Mouse (Mus musculus): ENCODE data around the gene Ep400. TPM values are rescaled to one million over a fixed set of nuclear protein-coding genes. Genes with fewer than 3 reads are reported as not detected.

Ep400 gene
- total RNA-seq, 2 experiments from 2014 or later, result 64.7 to 76.0 TPM

DNA sequence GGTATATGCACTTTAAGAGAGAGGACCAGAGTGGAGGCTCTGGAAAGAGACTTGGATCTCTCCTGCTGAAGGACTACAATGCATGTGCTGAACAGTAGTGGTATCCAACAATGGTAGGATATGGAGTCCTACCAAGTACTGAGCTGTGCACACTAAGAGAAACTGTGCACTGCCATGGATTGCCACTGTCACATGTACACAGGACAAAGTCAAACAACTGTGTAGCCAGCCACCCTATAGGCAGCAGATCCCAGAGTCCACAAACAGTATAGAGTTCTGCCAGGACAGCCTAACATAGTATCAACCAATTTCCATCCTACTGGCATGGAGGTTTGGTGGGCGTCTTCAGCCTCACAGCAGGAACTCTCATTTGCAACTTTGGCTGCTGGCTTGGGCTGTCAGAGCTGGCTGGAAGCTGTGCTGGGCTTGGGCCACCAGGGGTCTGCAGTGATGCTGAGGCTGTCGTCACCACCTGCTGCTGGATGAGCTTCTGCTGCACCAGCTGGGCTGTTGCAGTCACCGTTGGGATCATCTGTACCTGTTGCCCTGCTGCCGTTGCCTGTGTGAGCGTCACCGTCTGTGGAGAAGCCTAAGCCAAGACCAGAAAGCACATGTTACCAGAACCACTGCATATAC lies 104.9 kb downstream of the Ep400 start:
- DNase-seq, result no peak

DNA sequence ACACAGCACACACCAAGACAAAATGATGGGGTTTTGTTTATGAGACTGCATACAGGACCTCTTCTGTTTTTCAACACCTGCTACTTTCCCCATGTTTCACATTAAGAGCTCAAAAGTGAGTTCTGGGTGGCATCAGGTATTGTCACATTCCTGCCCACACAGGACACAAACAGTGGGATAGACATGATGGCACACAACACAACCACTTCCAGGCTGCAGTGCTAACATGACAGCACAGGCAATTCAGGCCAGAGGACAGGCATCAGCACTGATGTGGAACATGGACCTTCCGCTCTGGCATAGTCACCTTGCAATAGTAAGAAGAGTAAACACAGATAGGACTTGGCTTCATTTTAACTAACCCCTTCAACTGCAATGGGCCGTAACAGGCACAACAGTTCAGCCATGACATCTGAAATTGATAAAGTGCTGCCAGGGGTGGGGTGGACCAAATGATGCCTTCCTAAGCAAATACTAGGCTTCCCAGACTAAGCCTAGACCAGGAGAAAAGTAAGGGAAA lies 105.7 kb downstream of the Ep400 start:
- DNase-seq, result no peak

DNA sequence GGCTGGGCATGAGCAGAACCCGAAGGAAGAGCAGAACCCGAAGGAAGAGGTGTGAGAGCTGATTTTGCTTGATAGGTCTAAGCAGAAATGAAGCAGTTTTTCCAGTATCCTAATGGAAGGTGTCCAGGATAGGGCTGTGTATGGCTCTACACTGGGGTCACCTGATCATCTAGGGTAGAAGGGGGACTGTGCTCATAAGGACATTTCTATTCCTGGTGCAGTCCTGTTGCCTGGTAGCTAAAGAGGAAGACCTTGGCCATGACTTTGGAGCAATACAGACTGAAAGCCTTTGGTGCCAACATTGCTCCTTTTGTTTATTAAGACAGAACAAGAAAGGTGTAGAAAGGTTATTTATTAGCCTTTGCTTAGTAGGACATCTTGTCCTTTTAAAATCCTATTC lies 106.5 kb downstream of the Ep400 start:
- no peak for DNase-seq

DNA sequence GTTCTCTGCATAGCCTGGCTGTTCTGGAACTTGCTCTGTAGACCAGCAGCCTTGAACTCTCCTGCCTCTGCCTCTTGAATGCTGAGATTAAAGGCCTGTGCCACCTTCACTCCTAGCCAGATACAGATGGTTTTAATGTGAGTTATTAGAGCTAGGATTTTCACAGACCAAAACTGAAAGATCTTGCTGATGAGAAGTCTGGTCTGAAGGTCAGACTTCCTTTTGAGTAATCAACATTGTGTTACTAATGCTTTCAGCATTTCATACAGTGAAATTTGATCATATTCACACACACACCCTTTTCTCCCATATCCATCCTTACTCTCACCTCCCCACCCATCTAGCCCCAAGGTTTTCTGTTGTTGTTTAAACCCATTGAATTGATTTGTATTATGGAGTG lies 110.8 kb downstream of the Ep400 start:
- DNase-seq, result no peak

DNA sequence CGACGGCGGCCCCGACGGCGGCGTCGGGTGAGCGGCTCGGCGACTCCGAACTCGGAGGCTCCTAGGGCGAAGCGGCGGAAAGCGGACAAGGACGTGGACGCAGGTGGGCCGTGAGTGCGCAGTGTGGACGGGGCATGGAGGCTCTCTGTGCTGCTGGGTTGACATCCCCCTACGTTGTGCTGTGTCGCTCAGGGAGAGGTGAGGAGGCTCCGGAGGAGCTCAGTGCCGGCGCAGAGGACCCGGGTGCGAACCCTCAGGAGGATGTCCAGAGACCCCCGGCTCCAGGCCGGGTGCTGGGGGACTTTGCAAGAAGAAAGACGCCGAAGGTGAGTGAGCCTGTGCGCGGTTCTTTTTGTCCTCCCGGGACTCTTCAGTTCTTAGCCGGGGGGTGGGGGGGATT lies 116.8 kb downstream of the Ep400 start:
- DNase-seq, result no peak

DNA sequence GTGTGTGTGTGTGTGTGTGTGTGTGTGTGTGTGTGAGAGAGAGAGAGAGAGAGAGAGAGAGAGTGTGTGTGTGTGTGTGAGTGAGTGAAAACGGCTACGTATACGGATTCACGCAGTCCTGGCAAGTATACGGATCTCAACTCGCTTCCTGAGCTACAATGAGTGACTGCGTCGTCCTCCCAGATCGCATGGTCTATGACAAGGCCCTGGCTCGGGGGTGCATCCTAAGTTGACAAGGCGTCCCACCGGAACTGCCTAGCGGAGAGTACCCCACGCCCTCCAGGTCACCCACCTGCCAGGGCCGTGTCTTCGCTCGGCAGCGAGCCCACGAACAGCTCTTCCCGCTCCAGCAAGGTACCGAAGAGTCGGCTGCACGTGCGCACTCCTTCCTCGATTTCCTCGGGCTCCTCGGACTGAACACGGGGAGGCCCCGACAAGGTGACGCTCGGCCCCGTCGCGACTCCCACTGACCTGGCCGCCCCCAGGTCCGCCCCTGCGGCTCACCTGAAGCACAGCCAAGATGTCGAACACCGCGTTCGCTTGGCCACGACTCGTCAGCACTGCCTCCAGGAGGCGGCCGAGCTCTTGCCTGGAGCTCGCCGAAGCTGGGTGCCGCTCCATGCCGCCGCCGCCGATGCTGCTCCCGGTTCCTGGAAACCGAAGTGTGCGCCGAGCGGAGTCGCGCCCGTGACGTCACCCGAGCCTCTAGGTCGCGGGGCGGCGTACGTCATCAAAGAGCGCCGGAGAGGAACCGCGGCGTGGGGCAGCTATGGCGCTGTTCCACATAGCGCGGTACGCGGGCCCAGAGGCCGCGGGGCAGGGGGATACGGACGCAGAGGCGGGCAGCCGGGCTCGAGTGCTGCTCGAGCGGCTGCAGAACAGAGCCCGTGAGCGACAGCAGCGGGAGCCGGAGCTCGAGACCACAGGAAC lies 117.5 kb downstream of the Ep400 start, which contains the start of the genes Noc4l and Ddx51:
Noc4l (minus strand) TSS at position 699 of the 930 bp plus-strand sequence.
Ddx51 (plus strand) TSS at position 733 of the 930 bp plus-strand sequence.
- DNase-seq, result peak; percentile 98

DNA sequence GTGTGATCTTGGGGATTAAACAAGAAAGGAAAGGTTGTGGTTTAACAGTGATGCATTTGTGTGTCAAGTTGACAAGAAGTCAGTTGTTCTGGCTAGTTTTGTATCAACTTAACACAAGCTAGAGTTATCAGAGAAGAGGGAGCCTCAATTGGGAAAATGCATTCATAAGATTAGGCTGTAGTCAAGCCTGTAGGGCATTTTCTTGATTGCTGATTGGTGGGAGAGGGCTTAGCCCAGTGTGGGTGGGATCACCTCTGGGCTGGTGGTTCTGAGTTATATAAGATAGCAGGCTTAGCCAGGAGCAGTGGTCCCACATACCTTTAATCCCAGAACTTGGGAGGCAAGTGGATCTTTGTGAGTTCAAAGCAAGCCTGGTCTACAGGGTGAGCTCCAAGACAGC lies 124.1 kb downstream of the Ep400 start:
- DNase-seq, result no peak

DNA sequence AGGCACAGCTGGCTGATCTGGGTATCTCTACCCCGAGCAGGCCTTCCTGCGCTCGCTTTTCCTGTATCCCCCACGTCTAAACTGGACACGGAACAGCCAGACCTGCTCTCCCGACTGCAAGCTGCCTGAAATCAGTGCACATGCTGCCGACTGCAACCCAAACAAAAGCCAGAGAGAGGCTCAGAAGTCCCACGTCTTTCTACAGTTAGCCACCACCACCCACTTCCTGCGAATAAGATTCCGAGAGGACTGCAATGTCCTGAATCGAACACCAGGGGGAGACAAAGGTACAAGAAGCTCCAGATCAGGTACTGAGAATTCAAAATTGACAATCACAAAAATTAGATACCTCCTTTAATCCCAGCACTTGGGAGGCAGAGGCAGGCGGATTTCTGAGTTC lies 131.1 kb downstream of the Ep400 start:
- peak; percentile 76 for DNase-seq

DNA sequence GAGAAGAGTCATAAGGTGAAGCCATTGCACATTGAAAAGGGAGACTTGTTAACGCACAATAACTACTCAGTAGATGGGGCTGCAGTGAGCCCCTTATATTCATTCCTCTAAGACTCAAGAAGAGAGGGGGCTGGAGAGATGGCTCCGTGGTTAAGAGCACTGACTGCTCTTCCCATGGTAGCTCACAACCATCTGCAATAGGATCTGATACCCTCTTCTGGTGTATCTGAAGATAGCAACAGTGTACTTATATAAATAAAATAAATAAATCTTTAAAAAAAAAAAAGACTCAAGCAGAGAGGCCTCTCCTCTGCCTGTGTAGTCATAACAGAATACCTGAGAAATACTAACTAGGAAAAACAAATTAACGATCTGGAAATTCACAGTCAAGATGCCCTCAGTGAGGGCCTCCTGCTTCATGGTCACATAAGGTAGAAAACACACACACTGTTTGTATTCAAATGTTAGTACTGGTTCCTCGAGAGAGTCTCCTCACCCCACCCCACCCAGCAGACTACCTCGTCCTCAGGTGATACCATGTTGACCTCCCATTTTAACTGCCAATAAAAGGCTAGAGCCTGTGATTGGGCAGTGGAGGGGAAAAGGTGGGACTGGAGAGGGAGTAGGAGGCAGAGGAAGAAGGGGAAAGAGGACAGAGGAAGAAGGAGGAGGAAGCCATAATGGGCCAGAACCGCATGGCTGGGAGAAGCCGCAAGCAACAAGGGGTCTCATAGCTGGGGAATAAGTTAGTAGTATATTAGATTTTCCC lies 132.0 kb downstream of the Ep400 start:
- DNase-seq, result no peak

DNA sequence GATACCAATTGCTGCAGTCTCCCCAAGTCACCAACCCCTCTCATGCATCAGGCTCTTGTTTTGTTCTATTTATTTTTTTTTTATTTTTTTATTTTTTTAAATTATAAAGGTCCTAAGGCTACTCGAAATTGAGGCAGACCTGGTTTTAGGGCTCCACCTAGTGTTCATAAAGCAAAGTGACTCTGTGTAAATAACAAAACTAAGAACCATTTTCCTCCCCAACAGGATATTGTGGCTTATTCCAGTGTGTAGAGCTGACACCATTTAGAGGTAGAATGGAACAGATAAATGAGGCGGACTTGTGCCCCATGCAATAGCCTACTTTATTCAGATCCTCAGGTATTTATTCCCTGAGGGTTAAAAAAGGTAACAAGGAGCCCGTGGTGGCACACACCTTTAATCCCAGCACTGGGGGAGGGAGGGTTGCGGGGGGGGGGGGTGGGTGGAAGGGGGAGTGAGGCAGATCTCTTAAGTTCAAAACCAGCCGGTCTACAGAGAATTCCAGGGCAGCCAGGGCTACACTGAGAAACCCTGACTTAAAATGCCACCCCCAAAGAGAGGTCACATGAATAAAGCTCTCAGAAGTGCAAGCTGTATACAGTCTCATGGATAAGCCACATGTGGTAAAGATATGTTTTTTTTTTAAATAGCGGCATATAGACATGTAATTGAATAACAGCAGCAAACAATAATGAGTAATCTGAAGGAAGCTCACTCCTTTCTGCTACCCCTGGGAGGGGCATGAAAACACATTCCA lies 134.4 kb downstream of the Ep400 start:
- no peak for DNase-seq

DNA sequence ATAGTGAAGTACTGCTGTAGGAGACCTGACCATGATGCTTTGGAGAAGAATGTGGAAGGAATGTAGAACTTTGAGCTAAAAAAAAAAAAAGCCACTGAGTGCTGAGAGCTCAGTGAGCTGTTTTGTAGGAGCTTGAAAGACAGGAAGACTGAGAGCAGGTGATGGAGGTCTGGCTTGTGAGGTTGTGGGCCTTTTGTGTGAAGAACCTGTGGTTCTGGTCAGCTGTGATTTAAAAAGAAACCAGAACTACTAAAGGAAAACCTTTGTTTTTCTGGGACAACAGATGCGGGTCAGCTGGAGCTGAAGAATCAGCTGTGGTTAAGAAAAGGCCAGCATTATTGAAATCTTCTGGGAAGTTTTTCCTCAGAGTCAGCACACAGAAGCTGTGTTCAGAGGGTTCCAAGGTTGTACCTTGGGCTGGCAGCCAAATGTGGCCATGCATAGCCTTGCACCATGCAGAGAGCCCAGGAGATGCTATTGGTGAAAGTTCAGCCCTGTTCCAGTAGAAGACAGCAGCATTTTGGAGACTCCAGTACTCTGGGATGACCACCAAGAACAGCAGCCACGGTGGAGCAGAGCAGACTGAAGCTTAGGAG lies 140.9 kb downstream of the Ep400 start:
- peak; percentile 86 for DNase-seq

DNA sequence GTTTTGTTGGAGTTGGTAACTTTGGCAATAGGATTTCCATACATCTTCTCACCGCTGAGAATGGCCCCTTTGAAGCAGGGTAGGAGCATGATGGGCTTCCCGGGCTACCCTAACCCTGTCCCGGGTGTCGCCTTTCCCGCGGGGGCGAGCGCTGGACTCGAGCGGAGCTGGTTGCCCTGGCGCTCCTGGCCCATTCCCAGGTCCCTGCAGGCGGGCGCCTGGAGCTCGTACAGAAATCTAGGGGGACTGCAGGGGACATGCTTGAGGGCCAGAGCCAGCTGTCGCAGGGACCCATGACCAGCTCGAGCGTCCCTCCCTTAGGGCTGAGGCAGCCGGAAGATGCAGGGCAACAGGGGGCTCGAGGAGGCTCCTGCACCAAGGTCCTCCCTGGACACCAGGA lies 142.4 kb downstream of the Ep400 start:
- peak; percentile 19 for DNase-seq

DNA sequence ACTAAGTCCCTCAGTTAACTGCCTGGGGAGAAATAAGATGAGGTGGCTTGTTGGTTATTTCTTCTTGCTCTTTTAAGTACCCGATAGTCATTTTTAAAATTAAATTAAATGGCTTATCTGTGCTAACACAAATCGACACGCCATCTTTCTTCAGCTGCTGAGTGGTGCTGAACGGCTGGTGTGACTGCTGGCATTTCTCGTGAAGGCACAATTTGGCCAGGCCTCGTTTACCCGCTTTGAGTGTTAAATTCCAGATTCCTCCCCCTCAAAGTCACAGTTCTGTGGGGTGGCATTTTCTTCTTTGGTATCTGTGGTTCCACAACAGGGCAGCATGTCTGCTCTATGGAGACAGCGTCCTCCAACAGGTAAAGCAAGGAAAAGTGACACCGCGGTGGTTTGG lies 143.2 kb downstream of the Ep400 start:
- DNase-seq, result no peak

DNA sequence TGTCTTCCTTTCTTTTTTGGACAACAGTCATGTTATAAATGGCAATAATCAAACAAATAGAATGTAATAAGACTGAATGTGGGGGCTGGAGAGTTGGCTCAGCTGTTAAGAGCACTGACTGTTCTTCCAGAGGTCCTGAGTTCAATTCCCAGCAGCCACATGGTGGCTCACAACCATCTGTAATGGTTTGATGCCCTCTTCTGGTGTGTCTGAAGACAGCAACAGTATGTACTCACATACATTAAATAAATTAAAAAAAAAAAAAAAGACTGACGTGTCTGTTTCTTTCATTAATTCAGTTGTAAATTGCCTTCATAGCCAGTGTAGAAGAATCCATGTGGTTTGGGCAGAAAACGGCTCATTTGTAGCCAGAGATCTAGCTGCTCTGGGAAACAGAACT lies 146.2 kb downstream of the Ep400 start:
- DNase-seq, result no peak

DNA sequence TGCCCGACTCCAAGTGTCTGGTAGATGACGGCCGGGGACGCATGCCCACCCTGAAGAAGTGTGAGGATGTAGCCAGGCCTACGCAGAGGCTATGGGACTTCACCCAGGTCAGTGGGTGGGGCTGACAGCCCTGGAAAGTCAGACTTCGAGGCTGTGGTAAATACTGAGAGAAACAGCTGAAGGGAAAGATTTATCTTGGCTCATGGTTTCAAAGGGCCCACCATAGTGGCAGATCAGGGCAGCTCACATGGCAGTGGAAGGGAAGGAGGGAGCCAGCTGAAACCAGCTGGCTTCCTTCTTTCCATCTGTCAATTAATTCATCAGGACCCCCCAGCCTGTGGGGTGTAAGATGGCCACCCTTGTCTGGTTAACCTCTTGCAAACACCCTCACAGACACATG lies 151.3 kb downstream of the Ep400 start:
- DNase-seq, result no peak

Small RNAs within 50 kb of the gene (microRNA-seq; reads per million reads assigned to microRNA genes)
- 1.4 reads per million for gene Mir7026

Other genes starting within 250 kb of the Ep400 start
- under 1 TPM; 0.27 to 0.30 TPM for gene Galnt9, start 226.4 kb downstream of the Ep400 start, total RNA-seq (2021)
- 10 to 100 TPM; 18.2 to 19.1 TPM for gene Noc4l, start 117.3 kb downstream of the Ep400 start, total RNA-seq (2021)
- 10 to 100 TPM; 16.0 to 17.6 TPM for gene Ddx51, start 117.3 kb downstream of the Ep400 start, total RNA-seq (2021)
- 10 to 100 TPM; 34.6 to 36.9 TPM for gene Pus1, start 9.9 kb upstream of the Ep400 start, total RNA-seq (2021)
- gene Ulk1, start 39.4 kb upstream of the Ep400 start, total RNA-seq (2021), result 10 to 100 TPM; 49.8 to 50.4 TPM
- 10 to 100 TPM; 21.2 to 27.7 TPM for gene Hscb, start 69.1 kb upstream of the Ep400 start, total RNA-seq (2021)
- 1 to 10 TPM; 6.8 to 7.8 TPM for gene Chek2, start 69.3 kb upstream of the Ep400 start, total RNA-seq (2021)
- 10 to 100 TPM; 25.0 to 29.1 TPM for gene Ttc28, start 109.1 kb upstream of the Ep400 start, total RNA-seq (2021)

Data from adrenal gland, postnatal 10 days (tissue).